Mouse (Mus musculus) kidney, postnatal 0 days (tissue): ENCODE data around the gene Sh2d4b. TPM values are rescaled to one million over a fixed set of nuclear protein-coding genes. Genes with fewer than 3 reads are reported as not detected.
A peak's percentile ranks its signal among the peaks of the same experiment; 100 is the strongest.

Experiments used
- ATAC-seq: fragments of 200-750 bp; cut with Nextera tagmentation; replicated peaks from 2 replicates; pipeline ENCODE4 v1.8.0; 2017; ENCODE audit warnings: low read depth, moderate number of reproducible peaks, moderate TSS enrichment, moderate library complexity; ENCODE audit not compliant: low FRiP score
- DNase-seq: peaks from one replicate; pipeline ENCODE4 v3.0.0-alpha.2; 2016; ENCODE audit warnings: low spot score
- H3K27ac ChIP-seq: fragments of 300-500 bp; sonication (generic); 2 replicates; pipeline ENCODE4 v1.5.1; 2014; ENCODE audit warnings: mild to moderate bottlenecking
- H3K27me3 ChIP-seq: fragments of 300-500 bp; sonication (generic); 2 replicates; pipeline ENCODE4 v1.6.1; 2014; ENCODE audit warnings: low read length, mixed read lengths; ENCODE audit not compliant: insufficient read depth
- H3K36me3 ChIP-seq: fragments of 300-500 bp; sonication (generic); 2 replicates; pipeline ENCODE4 v1.6.1; 2014; ENCODE audit warnings: low read length, mixed read lengths; ENCODE audit not compliant: insufficient read depth
- H3K4me1 ChIP-seq: fragments of 300-500 bp; sonication (generic); replicated peaks from 2 replicates; pipeline ENCODE4 v1.6.1; 2014; ENCODE audit warnings: antibody characterized with exemption, low read length, mixed read lengths; ENCODE audit not compliant: insufficient read depth
- H3K4me2 ChIP-seq: fragments of 300-500 bp; sonication (generic); 2 replicates; pipeline ENCODE4 v1.6.1; 2014; ENCODE audit warnings: mild to moderate bottlenecking, low read length, moderate library complexity, mixed read lengths
- H3K4me3 ChIP-seq: fragments of 300-500 bp; sonication (generic); replicated peaks from 2 replicates; pipeline ENCODE4 v1.5.1; 2014; ENCODE audit warnings: low read depth, low read length
- H3K9ac ChIP-seq: fragments of 300-500 bp; sonication (generic); 2 replicates; pipeline ENCODE4 v1.6.1; 2014; ENCODE audit warnings: low read depth, low read length
- H3K9me3 ChIP-seq: fragments of 300-500 bp; sonication (generic); replicated peaks from 2 replicates; pipeline ENCODE4 v1.6.1; 2016; ENCODE audit warnings: low read length, inconsistent platforms, mixed read lengths
- CTCF ChIP-seq: IDR thresholded peaks from 2 replicates; pipeline ENCODE4 v1.5.1; 2016; ENCODE audit warnings: antibody characterized with exemption, low read depth, mild to moderate bottlenecking, moderate library complexity
- WGBS: fragments of 180-500 bp; shearing (Covaris S2); extraction: QIAGEN DNeasy Blood & Tissue Kit; methylation state at CpG from one replicate; pipeline ENCODE4 v1.1.7; 2014; 5-methylcytosine and 5-hydroxymethylcytosine counted together
- polyA plus RNA-seq: library from polyadenylated mRNA; unstranded; fragments of >200 nt; fragmentation: Nextera tagmentation; extraction: Ambion mirVana; gene quantifications from 2 replicates; pipeline ENCODE4 v1.2.1, GENCODE M21; 2015

The Sh2d4b gene
- polyA plus RNA-seq, 1 experiment from 2014 or later: 0.72 TPM

GRCm38 (mm10) chr14:40932225-40932624 lies 39.2 kb upstream of the Sh2d4b start:
- Histone ChIP-seq H3K4me3 (no peak overlapping the region), H3K27me3 (no peaks in the 10 kb centered on the region), H3K9ac (0 out of 2 replicates have a peak overlapping the region, but pooled peaks have one; percentile 3), H3K4me2 (0 out of 2 replicates have a peak overlapping the region, but pooled peaks have one; percentile 6), H3K9me3 (no peaks in the 10 kb centered on the region), H3K27ac (peak overlapping the region; percentile 92), H3K4me1 (peaks cover 84% of the 10 kb centered on the region), H3K36me3 (no peaks in the 10 kb centered on the region)
- ATAC-seq: no peak; the same call in 1 of the 2 replicates
- TF ChIP-seq CTCF: no peak
- 34% methylated on average over 9 of the region's 9 CpGs for WGBS
- peak; percentile 58 for DNase-seq

GRCm38 (mm10) chr14:40931115-40931829 lies 38.2 kb upstream of the Sh2d4b start:
- no peak for TF ChIP-seq CTCF
- no peaks in the 10 kb centered on the region for H3K27me3 ChIP-seq
- peak overlapping the region; percentile 92 for H3K27ac ChIP-seq
- H3K4me3 ChIP-seq: no peak overlapping the region
- peaks cover 79% of the 10 kb centered on the region for H3K4me1 ChIP-seq
- H3K9me3 ChIP-seq: no peaks in the 10 kb centered on the region
- peak overlapping the region; percentile 27; the same call in 1 of the 2 replicates for H3K4me2 ChIP-seq
- 0 out of 2 replicates have a peak overlapping the region, but pooled peaks have one; percentile 18 for H3K9ac ChIP-seq
- H3K36me3 ChIP-seq: no peaks in the 10 kb centered on the region
- WGBS: 40% methylated on average over 3 of the region's 3 CpGs
- DNase-seq (peak; percentile 58), ATAC-seq (peak; percentile 67)

GRCm38 (mm10) chr14:40929943-40930342 lies 36.9 kb upstream of the Sh2d4b start:
- Histone ChIP-seq H3K9me3 (no peaks in the 10 kb centered on the region), H3K4me3 (no peak overlapping the region), H3K9ac (no peak overlapping the region), H3K27ac (peak overlapping the region; percentile 92), H3K36me3 (no peaks in the 10 kb centered on the region), H3K27me3 (no peaks in the 10 kb centered on the region), H3K4me2 (no peak overlapping the region), H3K4me1 (peaks cover 75% of the 10 kb centered on the region)
- TF ChIP-seq CTCF: no peak
- no peak for ATAC-seq
- no peak for DNase-seq
- 85% methylated on average over 2 of the region's 2 CpGs for WGBS

GRCm38 (mm10) chr14:40928897-40929296 lies 35.8 kb upstream of the Sh2d4b start:
- H3K4me2 ChIP-seq: no peak overlapping the region
- TF ChIP-seq CTCF: no peak
- ATAC-seq (no peak), DNase-seq (no peak)
- no peaks in the 10 kb centered on the region for H3K36me3 ChIP-seq
- no peak overlapping the region for H3K9ac ChIP-seq
- H3K27me3 ChIP-seq: no peaks in the 10 kb centered on the region
- H3K4me3 ChIP-seq: no peak overlapping the region
- peak overlapping the region; percentile 92 for H3K27ac ChIP-seq
- no peaks in the 10 kb centered on the region for H3K9me3 ChIP-seq
- peaks cover 75% of the 10 kb centered on the region for H3K4me1 ChIP-seq
- 61% methylated on average over 5 of the region's 5 CpGs for WGBS

- Histone ChIP-seq H3K36me3 (no peaks in the 10 kb centered on the region), H3K9ac (no peak overlapping the region), H3K4me2 (no peak overlapping the region), H3K27ac (peak overlapping the region; percentile 64), H3K27me3 (no peaks in the 10 kb centered on the region), H3K4me3 (no peak overlapping the region), H3K9me3 (no peaks in the 10 kb centered on the region), H3K4me1 (peaks cover 59% of the 10 kb centered on the region)
- TF ChIP-seq CTCF: no peak
- WGBS: 20% methylated on average over 2 of the region's 2 CpGs
- DNase-seq (no peak), ATAC-seq (peak; percentile 27; the same call in 1 of the 2 replicates)
Measured at GRCm38 (mm10) chr14:40927041-40927440, 34.0 kb upstream of the Sh2d4b start.

- DNase-seq (peak; percentile 77), ATAC-seq (peak; percentile 64)
- Histone ChIP-seq H3K4me3 (no peak overlapping the region), H3K4me2 (no peak overlapping the region), H3K27me3 (no peaks in the 10 kb centered on the region), H3K27ac (peak overlapping the region; percentile 83), H3K4me1 (peaks cover 37% of the 10 kb centered on the region), H3K9me3 (no peaks in the 10 kb centered on the region), H3K36me3 (no peaks in the 10 kb centered on the region), H3K9ac (no peak overlapping the region)
- WGBS: 28% methylated on average over 10 of the region's 10 CpGs
- no peak for TF ChIP-seq CTCF
Measured at GRCm38 (mm10) chr14:40924378-40925113, 31.5 kb upstream of the Sh2d4b start.
